Mouse (Mus musculus) myocyte (in vitro differentiated cells): ENCODE data around the gene Fbxo21.

Source experiments
- MYOD1 ChIP-seq, 3 experiments: IDR thresholded peaks; one replicate each; pipeline ENCODE4 v1.6.1; 2011; ENCODE audit warnings: control low read depth in 2 of 3, low read depth in 2 of 3, mild to moderate bottlenecking in 2 of 3, moderate library complexity in 1 of 3; ENCODE audit not compliant: insufficient read length in 2 of 3, control insufficient read depth in 1 of 3
- POLR2A ChIP-seq: IDR thresholded peaks from one replicate; pipeline ENCODE4 v1.6.1; 2011; ENCODE audit warnings: low read depth, mild to moderate bottlenecking, control low read depth, moderate library complexity; ENCODE audit not compliant: insufficient read length
- REST ChIP-seq: IDR thresholded peaks from one replicate; pipeline ENCODE4 v1.6.1; 2011; ENCODE audit warnings: mild to moderate bottlenecking, control low read depth, moderate library complexity; ENCODE audit not compliant: insufficient read depth, insufficient read length
- SRF ChIP-seq: IDR thresholded peaks from one replicate; pipeline ENCODE4 v1.6.1; 2011; ENCODE audit warnings: low read depth; ENCODE audit not compliant: control insufficient read depth, insufficient read length
- USF1 ChIP-seq: IDR thresholded peaks from one replicate; pipeline ENCODE4 v1.6.1; 2011; ENCODE audit warnings: low read depth, mild to moderate bottlenecking, control low read depth, moderate library complexity

DNA sequence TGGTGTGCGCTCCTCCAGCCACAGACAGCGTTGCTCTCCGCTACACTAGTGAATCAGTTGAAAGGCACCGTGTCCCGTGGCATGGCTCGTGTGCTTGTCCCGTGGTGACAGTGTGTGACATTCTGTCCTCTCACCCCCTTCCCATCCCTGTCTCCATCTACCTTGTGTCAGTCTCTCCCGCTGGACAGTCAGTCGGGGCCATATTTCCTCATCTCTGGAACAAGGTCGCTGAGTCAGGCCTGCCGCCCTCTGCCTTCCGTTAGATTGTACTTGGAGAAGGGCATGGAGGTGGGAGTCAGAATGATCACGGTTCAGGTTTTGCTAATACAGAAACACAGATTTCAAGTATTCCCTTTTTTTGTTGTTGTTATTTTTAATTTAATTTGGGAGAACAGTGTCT is 31.8 kb downstream of the Fbxo21 start:
- TF ChIP-seq POLR2A, result no peak
- no peak for TF ChIP-seq USF1
- no peak for TF ChIP-seq MYOD1 (IDR thresholded peaks at IDR 0.05; ENCODE audit: control insufficient read depth in 1 of 3, insufficient read length in 2 of 3, low read depth in 2 of 3)
- TF ChIP-seq SRF, result no peak
- no peak for TF ChIP-seq REST
